Mouse (Mus musculus): ENCODE measurements at regions not wholly inside any gene's neighbourhood (a gene's known extent, or its start where the extent isn't known, plus 50 kb on each side); places are given as distances from the start of the nearest gene placed in this dataset.

DNA sequence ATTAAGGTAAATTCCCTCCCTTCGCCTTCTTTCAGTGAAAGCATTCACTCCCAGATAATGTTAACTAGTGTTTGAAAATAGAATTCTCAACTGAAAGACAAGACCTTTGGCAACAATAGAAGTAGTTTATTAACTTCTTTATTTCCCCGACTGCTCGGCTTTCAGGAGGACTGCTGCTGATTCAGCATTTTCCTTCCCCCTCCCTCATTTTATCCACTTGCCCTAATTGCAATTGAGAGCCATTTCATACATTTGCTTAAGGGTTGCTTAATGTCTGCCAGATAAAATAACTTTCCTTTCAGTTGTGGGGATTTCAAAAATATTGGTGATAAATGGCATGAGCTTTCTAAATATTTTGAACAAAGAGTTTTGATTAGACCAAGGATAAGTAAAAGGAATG is 744.5 kb downstream of the Brinp3 start:
- Histone ChIP-seq H3K4me1 (ENCODE audit: control insufficient read depth in 1 of 2, insufficient read depth in 2 of 2, low read length in 2 of 2) (no peaks in the 10 kb centered on the region), H3K9me3 (replicated peaks; ENCODE audit: insufficient read depth, low read length) (no peaks in the 10 kb centered on the region), H3K4me3 (ENCODE audit: control insufficient read depth in 1 of 2, insufficient read depth in 1 of 2, low read depth in 2 of 2, low read length in 2 of 2) (no peak overlapping the region)

GRCm38 (mm10) chr1:147273324-147273723 is 778.8 kb downstream of the Brinp3 start:
- H3K36me3 ChIP-seq (ENCODE audit: control insufficient read depth in 1 of 2, insufficient read depth in 2 of 2, low read length in 2 of 2), result no peaks in the 10 kb centered on the region
- no peak overlapping the region for H3K27ac ChIP-seq (ENCODE audit: control insufficient read depth, low read depth, low read length)
- TF ChIP-seq POLR2AphosphoS5 (IDR thresholded peaks at IDR 0.05; ENCODE audit: borderline replicate concordance, low read depth, low read length) (no peak), TCF12 (IDR thresholded peaks at IDR 0.05; ENCODE audit: low read depth, low read length) (no peak), RCOR1 (IDR thresholded peaks at IDR 0.05; ENCODE audit: low read depth, low read length) (no peak), ZMIZ1 (IDR thresholded peaks at IDR 0.05; ENCODE audit: low read depth, low read length) (no peak), GATA1 (IDR thresholded peaks at IDR 0.05; ENCODE audit: low read depth, low read length) (no peak), ZC3H11A (IDR thresholded peaks at IDR 0.05; ENCODE audit: low read depth, low read length) (no peak), ETS1 (IDR thresholded peaks at IDR 0.05; ENCODE audit: low read depth, low read length) (no peak), BHLHE40 (IDR thresholded peaks at IDR 0.05; ENCODE audit: borderline replicate concordance, low read depth, low read length) (no peak), MAFK (IDR thresholded peaks at IDR 0.05; ENCODE audit: borderline replicate concordance, low read depth, low read length) (no peak), NRF1 (IDR thresholded peaks at IDR 0.05; ENCODE audit: insufficient read depth, low read depth, low read length, poor library complexity, severe bottlenecking) (no peak), CHD2 (IDR thresholded peaks at IDR 0.05; ENCODE audit: low read length) (no peak)
- H3K9ac ChIP-seq (ENCODE audit: control insufficient read depth, low read depth, low read length, poor library complexity, severe bottlenecking), result no peak overlapping the region
- no peaks in the 10 kb centered on the region for H3K9me3 ChIP-seq (replicated peaks; ENCODE audit: insufficient read depth, low read length)
- no peak for DNase-seq (ENCODE audit: low read depth, low spot score)
- H3K79me2 ChIP-seq (ENCODE audit: control insufficient read depth, insufficient read depth, low read length, poor library complexity), result no peaks in the 10 kb centered on the region
- H3K4me3 ChIP-seq (ENCODE audit: control insufficient read depth in 1 of 2, insufficient read depth in 1 of 2, low read depth in 2 of 2, low read length in 2 of 2), result no peak overlapping the region
- no peaks in the 10 kb centered on the region for H3K27me3 ChIP-seq (ENCODE audit: control insufficient read depth in 1 of 2, insufficient read depth in 2 of 2, low read length in 2 of 2)
- H3K4me1 ChIP-seq (ENCODE audit: control insufficient read depth in 1 of 2, insufficient read depth in 2 of 2, low read length in 2 of 2), result no peaks in the 10 kb centered on the region

More for the DNA sequence above, 744.5 kb downstream of the Brinp3 start:
- TF ChIP-seq RCOR1 (IDR thresholded peaks at IDR 0.05; ENCODE audit: low read depth, low read length) (no peak), ZMIZ1 (IDR thresholded peaks at IDR 0.05; ENCODE audit: low read depth, low read length) (no peak), ZNF384 (IDR thresholded peaks at IDR 0.05; ENCODE audit: low read depth, low read length) (no peak), RAD21 (IDR thresholded peaks at IDR 0.05; ENCODE audit: low read depth, low read length) (no peak), CHD2 (IDR thresholded peaks at IDR 0.05; ENCODE audit: low read length) (no peak), MAX (IDR thresholded peaks at IDR 0.05; ENCODE audit: low read length) (no peak), BHLHE40 (IDR thresholded peaks at IDR 0.05; ENCODE audit: borderline replicate concordance, low read depth, low read length) (no peak), E2F4 (IDR thresholded peaks at IDR 0.05; ENCODE audit: borderline replicate concordance, low read depth, low read length) (no peak), ETS1 (IDR thresholded peaks at IDR 0.05; ENCODE audit: low read depth, low read length) (no peak), EP300 (IDR thresholded peaks at IDR 0.05; ENCODE audit: low read depth in 1 of 2, low read length in 2 of 2) (no peak)
- no peak overlapping the region for H3K27ac ChIP-seq (ENCODE audit: control insufficient read depth, low read depth, low read length)
- H3K9ac ChIP-seq (ENCODE audit: control insufficient read depth, low read depth, low read length, poor library complexity, severe bottlenecking), result no peak overlapping the region
- no peaks in the 10 kb centered on the region for H3K79me2 ChIP-seq (ENCODE audit: control insufficient read depth, insufficient read depth, low read length, poor library complexity)
- DNase-seq (ENCODE audit: low read depth, low spot score), result no peak
- H3K36me3 ChIP-seq (ENCODE audit: control insufficient read depth in 1 of 2, insufficient read depth in 2 of 2, low read length in 2 of 2), result no peaks in the 10 kb centered on the region
- no peaks in the 10 kb centered on the region for H3K27me3 ChIP-seq (ENCODE audit: control insufficient read depth in 1 of 2, insufficient read depth in 2 of 2, low read length in 2 of 2)

Measured in MEL (cell line).